Mouse (Mus musculus) forebrain, postnatal 0 days (tissue): ENCODE measurements around the gene Tnni1. TPM values are rescaled to one million over a fixed set of nuclear protein-coding genes. Genes with fewer than 3 reads are reported as not detected.

ENCODE experiments used
- ATAC-seq: fragments of 200-750 bp; cut with Nextera tagmentation; 2 replicates; pipeline ENCODE4 v1.8.0; 2017; ENCODE audit warnings: mild to moderate bottlenecking, moderate library complexity
- DNase-seq: peaks from one replicate; pipeline ENCODE4 v3.0.0-alpha.2; 2015
- H3K27ac ChIP-seq: fragments of 300-500 bp; sonication (generic); 2 replicates; pipeline ENCODE4 v1.5.1; 2014; ENCODE audit warnings: low read depth, mild to moderate bottlenecking, antibody characterized with exemption, low read length, moderate library complexity, mixed read lengths
- H3K27me3 ChIP-seq: fragments of 300-500 bp; sonication (generic); 2 replicates; pipeline ENCODE4 v1.6.1; 2014; ENCODE audit warnings: mild to moderate bottlenecking, low read length, mixed read lengths; ENCODE audit not compliant: insufficient read depth
- H3K36me3 ChIP-seq: fragments of 300-500 bp; sonication (generic); 2 replicates; pipeline ENCODE4 v1.6.1; 2014; ENCODE audit warnings: mild to moderate bottlenecking, moderate library complexity; ENCODE audit not compliant: insufficient read depth
- H3K4me1 ChIP-seq: fragments of 300-500 bp; sonication (generic); 2 replicates; pipeline ENCODE4 v1.6.1; 2014; ENCODE audit warnings: antibody characterized with exemption; ENCODE audit not compliant: insufficient read depth
- H3K4me2 ChIP-seq: fragments of 300-500 bp; sonication (generic); 2 replicates; pipeline ENCODE4 v1.6.1; 2014; ENCODE audit warnings: low read depth, mild to moderate bottlenecking, moderate library complexity
- H3K4me3 ChIP-seq: fragments of 300-500 bp; sonication (generic); 2 replicates; pipeline ENCODE4 v1.5.1; 2014; ENCODE audit warnings: low read depth, low read length, mixed read lengths
- H3K9ac ChIP-seq: fragments of 300-500 bp; sonication (generic); 2 replicates; pipeline ENCODE4 v1.6.1; 2014; ENCODE audit warnings: mild to moderate bottlenecking
- H3K9me3 ChIP-seq: fragments of 300-500 bp; sonication (generic); 2 replicates; pipeline ENCODE4 v1.6.1; 2016; ENCODE audit warnings: low read length
- CTCF ChIP-seq: sonication (generic); IDR thresholded peaks from 2 replicates; pipeline ENCODE4 v1.5.1; 2016; ENCODE audit warnings: antibody characterized with exemption, control low read depth, low read depth
- WGBS: fragments of 180-500 bp; shearing (Covaris S2); extraction: QIAGEN DNeasy Blood & Tissue Kit; methylation state at CpG from one replicate; pipeline ENCODE4 v1.1.7; 2014; 5-methylcytosine and 5-hydroxymethylcytosine counted together
- polyA plus RNA-seq: library from polyadenylated mRNA; unstranded; fragments of >200 nt; fragmentation: Nextera tagmentation; extraction: Ambion mirVana; gene quantifications from 2 replicates; pipeline ENCODE4 v1.2.1, GENCODE M21; 2015
- total RNA-seq: library from RNA; depleted of rRNA; stranded (reverse); fragments of >200 nt; gene quantifications from 2 replicates; pipeline ENCODE4 v1.2.3, GENCODE M21; 2014

Gene Tnni1
- total and polyA plus RNA-seq, 2 experiments from 2014 or later = 0.19 to 0.48 TPM

DNA sequence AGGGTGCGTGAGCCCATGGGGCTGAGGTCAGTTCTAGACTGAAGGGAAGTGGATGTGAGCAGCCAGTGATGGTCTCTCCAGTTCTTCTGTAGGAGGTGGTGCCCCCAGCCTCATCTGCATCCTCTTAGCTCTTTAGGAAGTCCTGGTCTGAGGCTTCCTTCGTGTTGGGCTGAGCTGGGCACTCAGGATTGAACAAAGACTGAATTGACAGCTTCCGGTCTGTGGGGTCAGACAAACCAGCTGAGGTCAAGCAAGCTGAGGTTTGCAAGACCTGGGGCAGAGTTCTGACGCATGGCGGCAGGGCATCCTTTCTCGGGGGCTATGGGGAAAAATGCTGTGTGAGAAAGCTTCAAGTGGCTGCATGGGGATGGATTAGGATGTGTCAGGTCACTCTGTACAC, 43.8 kb upstream of the Tnni1 start:
- H3K4me1 ChIP-seq = no peaks in the 10 kb centered on the region; the same call in 1 of the 2 replicates
- no peak for ATAC-seq
- no peak for DNase-seq
- no peaks in the 10 kb centered on the region for H3K27me3 ChIP-seq
- H3K4me3 ChIP-seq = no peak overlapping the region
- H3K36me3 ChIP-seq = no peaks in the 10 kb centered on the region
- H3K4me2 ChIP-seq = no peak overlapping the region
- H3K9me3 ChIP-seq = no peaks in the 10 kb centered on the region
- 54% methylated on average over 6 of the region's 6 CpGs for WGBS
- no peak overlapping the region for H3K9ac ChIP-seq
- 0 out of 2 replicates have a peak overlapping the region, but pooled peaks have one; percentile 21 for H3K27ac ChIP-seq
- no peak for TF ChIP-seq CTCF

GRCm38 (mm10) chr1:135744987-135745386, 34.2 kb upstream of the Tnni1 start:
- H3K27me3 ChIP-seq = no peaks in the 10 kb centered on the region
- no peak overlapping the region for H3K4me3 ChIP-seq
- H3K4me2 ChIP-seq = no peak overlapping the region
- no peak overlapping the region for H3K27ac ChIP-seq
- DNase-seq = no peak
- no peak overlapping the region for H3K9ac ChIP-seq
- no peak for TF ChIP-seq CTCF
- WGBS = 94% methylated on average over 7 of the region's 7 CpGs
- H3K9me3 ChIP-seq = no peaks in the 10 kb centered on the region
- no peaks in the 10 kb centered on the region for H3K36me3 ChIP-seq
- ATAC-seq = no peak
- H3K4me1 ChIP-seq = no peaks in the 10 kb centered on the region

DNA sequence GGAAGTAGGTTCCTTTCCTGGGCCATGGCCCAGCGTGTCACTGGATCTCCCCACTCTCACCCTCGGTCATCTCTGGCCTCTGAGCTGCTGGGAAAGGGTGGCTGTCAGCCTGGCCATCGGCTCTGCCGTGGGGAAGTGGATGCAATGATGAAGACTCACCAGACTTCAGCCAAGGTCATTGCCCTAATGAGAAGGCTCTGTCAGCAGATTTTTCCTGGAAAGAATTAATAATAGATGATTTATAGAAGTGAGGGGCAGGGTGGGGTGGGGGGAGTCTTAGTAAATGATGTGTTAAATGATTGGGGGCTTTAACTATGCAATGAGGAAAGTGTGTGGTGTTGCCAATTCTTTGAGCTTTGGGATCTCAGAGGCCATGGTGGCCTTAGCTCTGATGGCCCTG, 33.0 kb upstream of the Tnni1 start:
- no peak for ATAC-seq
- no peaks in the 10 kb centered on the region for H3K9me3 ChIP-seq
- no peaks in the 10 kb centered on the region for H3K27me3 ChIP-seq
- no peak overlapping the region for H3K27ac ChIP-seq
- no peak overlapping the region for H3K4me3 ChIP-seq
- WGBS = 84% methylated on average over 4 of the region's 4 CpGs
- H3K4me2 ChIP-seq = no peak overlapping the region
- H3K4me1 ChIP-seq = no peaks in the 10 kb centered on the region
- no peak overlapping the region for H3K9ac ChIP-seq
- TF ChIP-seq CTCF = no peak
- H3K36me3 ChIP-seq = no peaks in the 10 kb centered on the region
- no peak for DNase-seq

DNA sequence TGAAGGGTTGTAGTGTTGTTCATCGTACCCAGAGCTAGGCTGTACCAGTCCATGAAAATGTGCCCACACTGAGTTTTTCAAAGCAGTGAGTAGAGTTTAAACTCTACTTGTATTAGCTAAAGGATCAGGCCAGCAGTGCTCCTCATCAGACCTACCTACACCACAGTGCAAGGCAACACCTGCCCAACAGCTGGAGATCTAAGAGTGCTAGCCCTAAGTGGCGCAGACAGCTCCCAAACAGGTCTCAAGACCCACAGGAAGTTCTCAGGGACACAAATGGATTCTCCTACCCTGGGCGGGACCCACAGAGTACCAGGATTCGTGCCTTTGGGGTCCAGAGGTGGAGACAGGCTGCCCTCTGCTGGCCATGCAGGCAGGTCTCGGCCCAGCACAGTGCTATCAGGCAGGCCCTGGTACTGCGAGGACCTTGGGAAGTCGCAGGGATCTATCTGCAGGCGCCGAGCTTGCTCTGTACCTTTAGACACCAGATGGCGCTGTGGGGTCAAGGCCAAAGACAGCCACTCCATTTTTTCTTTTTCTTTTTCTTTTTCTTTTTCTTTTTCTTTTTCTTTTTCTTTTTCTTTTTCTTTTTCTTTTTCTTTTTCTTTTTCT, 26.4 kb upstream of the Tnni1 start:
- H3K4me1 ChIP-seq = no peaks in the 10 kb centered on the region
- H3K36me3 ChIP-seq = no peaks in the 10 kb centered on the region
- no peak overlapping the region for H3K9ac ChIP-seq
- H3K4me2 ChIP-seq = no peak overlapping the region
- H3K4me3 ChIP-seq = no peak overlapping the region
- ATAC-seq (peak; percentile 100), DNase-seq (peak; percentile 92)
- WGBS = 15% methylated on average over 10 of the region's 10 CpGs
- H3K27me3 ChIP-seq = no peaks in the 10 kb centered on the region
- H3K27ac ChIP-seq = no peak overlapping the region
- peak; percentile 99 for TF ChIP-seq CTCF
- no peaks in the 10 kb centered on the region for H3K9me3 ChIP-seq

DNA sequence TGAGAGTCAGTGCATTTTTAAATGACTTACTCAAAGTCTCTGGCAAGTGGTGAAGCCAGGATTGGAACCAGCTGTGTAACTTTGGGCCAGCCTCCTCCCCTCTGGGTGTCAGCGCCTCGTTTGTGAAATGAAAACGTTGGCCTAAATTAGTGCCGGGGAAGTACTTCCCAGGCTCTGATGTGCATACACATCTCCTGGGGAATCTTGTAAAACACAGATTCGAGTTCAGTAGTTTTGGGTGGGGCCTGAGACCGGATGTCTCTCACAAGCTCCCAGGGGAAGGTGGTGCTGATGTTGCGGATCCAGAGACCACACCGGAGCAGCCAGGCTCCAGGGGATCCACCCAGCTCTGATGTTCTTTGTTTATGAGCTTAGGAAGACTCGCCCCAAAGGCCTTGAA, 23.9 kb upstream of the Tnni1 start:
- no peaks in the 10 kb centered on the region for H3K36me3 ChIP-seq
- DNase-seq (no peak), ATAC-seq (no peak)
- TF ChIP-seq CTCF = no peak
- no peaks in the 10 kb centered on the region for H3K9me3 ChIP-seq
- no peak overlapping the region for H3K4me3 ChIP-seq
- WGBS = 69% methylated on average over 9 of the region's 9 CpGs
- H3K27me3 ChIP-seq = no peaks in the 10 kb centered on the region
- H3K9ac ChIP-seq = no peak overlapping the region
- no peak overlapping the region for H3K27ac ChIP-seq
- H3K4me2 ChIP-seq = no peak overlapping the region
- no peaks in the 10 kb centered on the region for H3K4me1 ChIP-seq

DNA sequence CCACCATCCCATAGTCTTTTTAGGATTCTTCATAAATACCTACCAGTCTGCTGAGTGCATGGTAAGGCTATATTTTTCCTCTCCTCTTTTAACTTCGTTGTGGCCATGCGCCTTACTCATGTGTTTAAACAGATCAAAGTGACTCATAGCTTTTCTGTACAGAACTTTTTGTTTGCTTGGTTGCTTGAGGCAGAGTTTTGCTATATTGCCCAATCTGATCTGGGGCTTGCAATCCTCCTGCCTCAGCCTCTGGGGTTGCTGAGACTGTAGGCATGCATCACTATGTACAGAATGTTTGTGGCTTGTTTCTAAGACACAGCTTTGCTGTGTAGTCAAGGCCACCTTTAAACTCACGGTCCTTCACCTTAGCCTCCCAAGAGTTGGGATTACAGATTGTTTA, 23.3 kb upstream of the Tnni1 start:
- H3K27ac ChIP-seq = no peak overlapping the region
- no peak for TF ChIP-seq CTCF
- 91% methylated on average over 3 of the region's 3 CpGs for WGBS
- no peak overlapping the region for H3K9ac ChIP-seq
- H3K4me2 ChIP-seq = no peak overlapping the region
- H3K27me3 ChIP-seq = no peaks in the 10 kb centered on the region
- ATAC-seq (no peak), DNase-seq (no peak)
- no peaks in the 10 kb centered on the region for H3K36me3 ChIP-seq
- no peak overlapping the region for H3K4me3 ChIP-seq
- H3K4me1 ChIP-seq = no peaks in the 10 kb centered on the region
- H3K9me3 ChIP-seq = no peaks in the 10 kb centered on the region

DNA sequence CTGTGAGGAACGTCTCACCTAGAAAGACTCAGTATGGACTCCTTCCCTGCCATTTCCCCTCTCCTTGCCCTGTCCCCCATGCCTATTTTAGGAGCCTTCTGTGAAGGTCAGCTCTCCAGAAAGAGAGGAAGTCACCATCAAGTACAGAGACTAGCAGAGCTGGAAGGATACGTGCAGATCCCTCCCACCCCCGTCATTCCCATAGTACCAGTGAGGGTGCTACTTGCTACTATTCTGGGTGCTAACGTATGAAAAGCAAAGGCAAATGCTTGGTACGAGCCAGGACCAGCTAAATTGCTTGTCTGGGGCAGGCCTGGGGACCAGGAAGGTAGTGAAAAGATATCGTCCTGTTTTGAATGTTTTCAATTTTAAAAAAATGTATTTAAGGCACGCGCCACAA, 21.9 kb upstream of the Tnni1 start:
- DNase-seq (no peak), ATAC-seq (no peak)
- H3K4me1 ChIP-seq = no peaks in the 10 kb centered on the region
- no peak for TF ChIP-seq CTCF
- H3K4me2 ChIP-seq = no peak overlapping the region
- no peaks in the 10 kb centered on the region for H3K9me3 ChIP-seq
- no peak overlapping the region for H3K27ac ChIP-seq
- H3K36me3 ChIP-seq = no peaks in the 10 kb centered on the region
- H3K9ac ChIP-seq = no peak overlapping the region
- 75% methylated on average over 8 of the region's 8 CpGs for WGBS
- no peaks in the 10 kb centered on the region for H3K27me3 ChIP-seq
- H3K4me3 ChIP-seq = no peak overlapping the region

DNA sequence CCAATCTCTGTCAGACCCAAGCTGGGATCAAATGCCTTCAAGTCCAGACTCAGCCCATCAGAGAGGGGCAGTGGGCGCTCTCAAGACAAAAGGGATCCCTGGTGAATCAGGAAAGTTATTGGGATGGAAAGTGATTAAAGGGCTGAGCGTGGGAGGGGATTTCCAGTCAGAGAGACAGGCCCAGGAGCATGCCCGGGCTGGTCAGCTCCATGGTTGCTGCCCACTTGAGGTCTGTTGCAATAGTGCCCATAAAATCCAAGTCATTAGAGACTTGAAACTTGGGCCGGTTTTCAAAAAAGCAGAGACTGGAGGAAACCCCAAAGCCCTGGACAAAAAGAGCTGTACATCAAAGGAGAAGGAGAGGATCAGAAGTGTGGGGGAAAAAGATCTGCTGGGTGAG, 19.5 kb upstream of the Tnni1 start:
- no peaks in the 10 kb centered on the region for H3K36me3 ChIP-seq
- no peaks in the 10 kb centered on the region for H3K9me3 ChIP-seq
- 27% methylated on average over 4 of the region's 4 CpGs for WGBS
- no peak for TF ChIP-seq CTCF
- H3K4me1 ChIP-seq = no peaks in the 10 kb centered on the region
- no peak for ATAC-seq
- no peak overlapping the region for H3K27ac ChIP-seq
- no peak overlapping the region for H3K9ac ChIP-seq
- H3K4me2 ChIP-seq = no peak overlapping the region
- DNase-seq = no peak
- H3K27me3 ChIP-seq = no peaks in the 10 kb centered on the region
- no peak overlapping the region for H3K4me3 ChIP-seq
